Mouse (Mus musculus) hindbrain, postnatal 0 days (tissue): ENCODE results near the gene Poc1b. TPM values are rescaled to one million over a fixed set of nuclear protein-coding genes. Genes with fewer than 3 reads are reported as not detected.
A peak's percentile ranks its signal among the peaks of the same experiment; 100 is the strongest.

Experiments used
- ATAC-seq: fragments of 200-750 bp; cut with Nextera tagmentation; 2 replicates; pipeline ENCODE4 v1.8.0; 2017; ENCODE audit warnings: mild to moderate bottlenecking, moderate TSS enrichment, moderate library complexity
- DNase-seq: peaks from one replicate; pipeline ENCODE4 v3.0.0-alpha.2; 2015; ENCODE audit warnings: low spot score
- H3K27ac ChIP-seq: fragments of 300-500 bp; sonication (generic); 2 replicates; pipeline ENCODE4 v1.5.1; 2014; ENCODE audit warnings: mild to moderate bottlenecking
- H3K27me3 ChIP-seq: fragments of 300-500 bp; sonication (generic); 2 replicates; pipeline ENCODE4 v1.6.1; 2014; ENCODE audit warnings: low read length, mixed read lengths; ENCODE audit not compliant: insufficient read depth
- H3K36me3 ChIP-seq: fragments of 300-500 bp; sonication (generic); 2 replicates; pipeline ENCODE4 v1.6.1; 2014; ENCODE audit warnings: low read length, mixed read lengths; ENCODE audit not compliant: insufficient read depth
- H3K4me1 ChIP-seq: fragments of 300-500 bp; sonication (generic); 2 replicates; pipeline ENCODE4 v1.6.1; 2014; ENCODE audit warnings: antibody characterized with exemption, low read length, mixed read lengths; ENCODE audit not compliant: insufficient read depth
- H3K4me2 ChIP-seq: fragments of 300-500 bp; sonication (generic); 2 replicates; pipeline ENCODE4 v1.6.1; 2014; ENCODE audit warnings: low read depth, mild to moderate bottlenecking, low read length, moderate library complexity, mixed read lengths
- H3K4me3 ChIP-seq: fragments of 300-500 bp; sonication (generic); 2 replicates; pipeline ENCODE4 v1.5.1; 2014; ENCODE audit warnings: low read length
- H3K9ac ChIP-seq: fragments of 300-500 bp; sonication (generic); replicated peaks from 2 replicates; pipeline ENCODE4 v1.6.1; 2014; ENCODE audit warnings: mild to moderate bottlenecking, low read length, moderate library complexity, mixed read lengths
- H3K9me3 ChIP-seq: fragments of 300-500 bp; sonication (generic); 2 replicates; pipeline ENCODE4 v1.6.1; 2016; ENCODE audit warnings: low read length, mixed read lengths
- CTCF ChIP-seq: IDR thresholded peaks from 2 replicates; pipeline ENCODE4 v1.5.1; 2016; ENCODE audit warnings: antibody characterized with exemption, control low read depth, low read depth
- WGBS: fragments of 180-500 bp; shearing (Covaris S2); extraction: QIAGEN DNeasy Blood & Tissue Kit; methylation state at CpG from one replicate; pipeline ENCODE4 v1.1.7; 2014; 5-methylcytosine and 5-hydroxymethylcytosine counted together
- polyA plus RNA-seq: library from polyadenylated mRNA; unstranded; fragments of >200 nt; fragmentation: Nextera tagmentation; extraction: Ambion mirVana; gene quantifications from 2 replicates; pipeline ENCODE4 v1.2.1, GENCODE M21; 2015
- total RNA-seq: library from RNA; depleted of rRNA; stranded (reverse); fragments of >200 nt; gene quantifications from 2 replicates; pipeline ENCODE4 v1.2.3, GENCODE M21; 2014

Poc1b gene
- total and polyA plus RNA-seq, 2 experiments from 2014 or later: 9.7 to 10.1 TPM

- no peak for TF ChIP-seq CTCF
- ATAC-seq: no peak
- Histone ChIP-seq H3K27ac (no peak overlapping the region), H3K9me3 (no peaks in the 10 kb centered on the region), H3K4me2 (no peak overlapping the region), H3K4me1 (no peaks in the 10 kb centered on the region), H3K4me3 (no peak overlapping the region), H3K36me3 (no peaks in the 10 kb centered on the region), H3K27me3 (no peaks in the 10 kb centered on the region), H3K9ac (no peak overlapping the region)
- no peak for DNase-seq
- 97% methylated on average over 1 of the region's 1 CpGs for WGBS
Measured at GRCm38 (mm10) chr10:99188175-99188574, 81.3 kb downstream of the Poc1b start.

DNA sequence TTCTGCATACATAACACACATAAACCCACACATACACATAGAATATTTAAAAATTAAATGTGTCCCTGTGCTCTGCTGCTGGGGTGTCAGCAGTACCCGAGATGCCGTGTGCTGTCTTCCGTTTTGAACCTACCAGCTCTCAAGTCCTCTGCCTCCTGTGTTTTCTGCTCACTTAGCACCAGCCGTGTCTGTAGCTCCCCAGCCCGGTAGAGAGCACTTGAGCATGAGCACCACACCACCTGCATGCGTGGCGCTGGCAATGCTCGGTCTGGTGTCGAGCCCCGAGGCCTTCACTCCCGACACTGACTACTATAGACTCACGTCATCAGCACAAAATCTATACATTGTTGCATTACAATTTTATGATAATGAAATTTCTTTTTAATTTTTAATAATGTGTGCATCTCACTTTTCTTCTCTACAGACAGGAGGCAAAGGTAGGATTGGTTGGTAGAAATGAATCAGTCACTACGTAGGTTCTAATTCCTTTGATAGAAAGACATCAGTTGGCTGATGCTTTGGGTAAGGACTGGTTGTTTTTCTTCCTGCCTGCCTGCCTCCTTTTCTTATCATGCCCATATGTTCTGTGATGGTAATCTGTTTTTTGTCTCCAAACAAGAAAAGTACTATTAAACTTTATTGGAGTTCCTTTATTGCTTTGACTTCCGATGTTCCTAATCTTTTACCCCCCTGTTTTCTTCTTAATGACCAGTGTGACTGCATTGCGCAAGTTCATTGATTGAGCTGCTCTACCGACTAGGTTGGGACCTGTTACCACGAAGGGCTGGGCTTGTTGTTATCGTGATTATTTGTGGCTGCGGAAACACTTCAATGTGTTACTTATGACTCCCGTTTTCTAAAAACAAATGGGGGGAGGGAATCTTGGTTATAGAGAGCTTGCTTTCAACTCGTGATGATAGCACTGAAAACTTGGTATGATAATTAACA lies 82.1 kb downstream of the Poc1b start:
- ATAC-seq: no peak
- no peak overlapping the region for H3K9ac ChIP-seq
- TF ChIP-seq CTCF: no peak
- H3K4me1 ChIP-seq: no peaks in the 10 kb centered on the region
- no peak overlapping the region for H3K27ac ChIP-seq
- H3K4me2 ChIP-seq: no peak overlapping the region
- no peaks in the 10 kb centered on the region for H3K27me3 ChIP-seq
- no peak overlapping the region for H3K4me3 ChIP-seq
- 94% methylated on average over 21 of the region's 21 CpGs for WGBS
- DNase-seq: no peak
- no peaks in the 10 kb centered on the region for H3K36me3 ChIP-seq
- no peaks in the 10 kb centered on the region for H3K9me3 ChIP-seq

DNA sequence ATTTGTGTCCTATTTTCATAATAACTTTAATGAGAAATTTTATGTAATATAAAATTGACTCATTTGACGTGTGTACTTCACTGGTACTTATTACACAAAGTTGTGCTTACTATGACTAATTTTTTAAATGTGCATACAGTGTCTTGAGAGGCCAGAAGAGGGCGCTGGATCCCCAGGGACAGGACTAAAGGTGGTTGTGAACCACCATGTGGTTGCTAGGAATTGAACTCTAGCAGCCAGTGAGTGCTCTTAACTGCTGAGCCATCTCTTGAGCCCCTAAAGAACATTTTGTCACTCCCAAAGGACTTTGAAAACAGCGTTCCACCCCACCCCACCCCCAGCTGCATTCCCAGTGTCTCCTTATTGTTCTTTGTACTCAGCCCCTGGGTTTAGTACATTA lies 84.0 kb downstream of the Poc1b start:
- no peak overlapping the region for H3K4me2 ChIP-seq
- no peak overlapping the region for H3K9ac ChIP-seq
- H3K4me3 ChIP-seq: no peak overlapping the region
- 37% methylated on average over 3 of the region's 3 CpGs for WGBS
- peak; percentile 58 for TF ChIP-seq CTCF
- H3K9me3 ChIP-seq: no peaks in the 10 kb centered on the region
- H3K4me1 ChIP-seq: no peaks in the 10 kb centered on the region
- no peaks in the 10 kb centered on the region for H3K36me3 ChIP-seq
- DNase-seq (peak; percentile 34), ATAC-seq (peak; percentile 40; the same call in 1 of the 2 replicates)
- no peak overlapping the region for H3K27ac ChIP-seq
- no peaks in the 10 kb centered on the region for H3K27me3 ChIP-seq

DNA sequence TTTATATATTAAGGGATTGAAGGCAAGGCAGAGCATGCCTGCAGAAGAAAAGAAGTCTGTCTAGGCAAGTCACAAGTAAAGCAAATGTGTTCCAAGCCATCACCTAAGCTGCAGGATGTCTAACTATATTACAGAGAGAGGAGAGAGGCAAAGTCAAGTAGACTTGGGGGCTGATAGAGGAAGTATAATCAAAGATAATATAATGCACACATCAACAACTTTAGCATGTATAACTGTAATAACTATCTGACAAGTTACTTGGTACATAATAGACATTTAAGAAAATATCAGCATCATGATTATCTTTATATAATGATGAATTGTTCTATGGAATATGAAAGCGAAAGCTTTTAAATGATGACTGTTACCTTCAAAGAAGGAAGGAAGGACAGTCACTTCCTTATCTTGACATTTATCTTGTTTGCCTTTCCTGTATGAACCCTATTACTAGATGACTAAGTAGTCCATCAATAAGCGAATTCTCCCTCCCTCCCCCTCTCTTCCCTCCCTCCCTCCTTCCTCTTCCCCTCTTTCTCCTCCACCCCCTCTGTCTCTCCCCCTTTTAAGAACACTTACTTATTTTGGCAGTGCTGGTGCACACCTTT lies 87.7 kb downstream of the Poc1b start:
- Histone ChIP-seq H3K4me1 (no peaks in the 10 kb centered on the region), H3K4me2 (no peak overlapping the region), H3K36me3 (no peaks in the 10 kb centered on the region), H3K27ac (no peak overlapping the region), H3K9me3 (no peaks in the 10 kb centered on the region), H3K27me3 (no peaks in the 10 kb centered on the region), H3K9ac (no peak overlapping the region), H3K4me3 (no peak overlapping the region)
- DNase-seq: no peak
- ATAC-seq: no peak
- 85% methylated on average over 2 of the region's 2 CpGs for WGBS
- no peak for TF ChIP-seq CTCF

DNA sequence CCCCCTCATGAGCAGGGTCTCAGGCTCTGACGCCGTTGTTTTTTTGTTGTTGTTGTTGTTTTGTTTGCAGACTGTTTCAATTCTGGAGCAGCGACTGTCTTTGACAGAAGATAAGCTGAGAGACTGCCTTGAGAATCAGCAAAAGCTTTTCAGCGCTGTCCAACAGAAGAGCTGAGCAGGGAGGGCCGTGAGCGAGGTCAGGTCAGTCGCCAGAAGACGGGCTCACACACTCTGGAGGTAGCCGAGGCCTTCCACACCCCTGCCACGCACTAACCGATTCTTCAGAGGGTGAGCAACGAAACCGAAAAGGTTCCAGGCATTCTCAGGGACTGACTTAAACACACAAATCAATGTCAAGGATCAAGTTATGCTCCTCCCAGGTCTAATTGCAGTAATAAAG lies 89.7 kb downstream of the Poc1b start:
- H3K4me1 ChIP-seq: no peaks in the 10 kb centered on the region
- ATAC-seq (no peak), DNase-seq (no peak)
- 78% methylated on average over 13 of the region's 13 CpGs for WGBS
- no peak overlapping the region for H3K4me2 ChIP-seq
- no peak overlapping the region for H3K4me3 ChIP-seq
- H3K27me3 ChIP-seq: no peaks in the 10 kb centered on the region
- H3K9me3 ChIP-seq: no peaks in the 10 kb centered on the region
- H3K27ac ChIP-seq: no peak overlapping the region
- no peak overlapping the region for H3K9ac ChIP-seq
- no peak for TF ChIP-seq CTCF
- H3K36me3 ChIP-seq: no peaks in the 10 kb centered on the region

DNA sequence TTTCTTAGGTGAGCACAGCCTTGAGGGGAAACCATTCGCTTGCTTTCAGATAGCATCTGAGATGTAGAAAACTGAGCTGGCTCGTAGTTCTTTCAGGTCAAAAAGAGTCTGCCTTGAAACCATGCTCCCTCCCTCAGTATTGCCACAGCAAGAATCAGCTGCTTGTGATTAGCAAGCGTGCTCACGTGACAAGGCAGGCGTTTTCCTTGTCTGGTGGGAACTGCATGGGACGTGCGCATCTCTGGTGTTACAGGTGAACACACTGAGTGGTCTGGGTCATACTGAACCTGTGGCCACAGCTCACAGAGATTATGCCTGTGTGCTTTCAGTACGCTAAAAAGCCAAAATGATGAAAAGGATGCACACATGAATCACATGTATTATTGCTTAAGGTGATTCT lies 90.3 kb downstream of the Poc1b start:
- ATAC-seq: no peak

More for the DNA sequence above, 90.3 kb downstream of the Poc1b start:
- TF ChIP-seq CTCF: no peak
- Histone ChIP-seq H3K9me3 (no peaks in the 10 kb centered on the region), H3K4me2 (no peak overlapping the region), H3K4me1 (no peaks in the 10 kb centered on the region), H3K27me3 (no peaks in the 10 kb centered on the region), H3K36me3 (no peaks in the 10 kb centered on the region), H3K27ac (no peak overlapping the region), H3K4me3 (no peak overlapping the region), H3K9ac (no peak overlapping the region)
- WGBS: 64% methylated on average over 8 of the region's 8 CpGs
- DNase-seq: peak; percentile 29
